In genomic region chr9:71667616-71668015, GRCm38 (mm10) we compare ENCODE assay signal across 9 mouse cellular contexts.
DNase-seq lines count a peak whose midpoint lies in the region; ATAC-seq and TF ChIP-seq lines count a peak whose summit lies in the region.
"Had no signal": no experiment of that assay in that cellular context is flagged by ENCODE, and none has a peak within 500 bp of the region (broad histone marks: within the 10 kb centered on the region; RNA-seq: fewer than 3 reads in every experiment).

No protein-coding gene starts in this region.

- peaks cover 19% of the 10 kb centered on the region for H3K4me1 ChIP-seq in heart, adult 2 months (ENCODE audit: control insufficient read depth, insufficient read depth, low read length)
- 0 out of 2 replicates have a peak, but pooled peaks cover 12% of the 10 kb centered on the region for H3K4me1 ChIP-seq in neural tube, embryonic 15.5 days

- H3K4me3 ChIP-seq in gastrocnemius, adult 2 months, result peak overlapping the region; percentile 41; the same call in 1 of the 2 replicates
- H3K4me3 ChIP-seq in heart, adult 2 months, result no peak overlapping the region
- no peak overlapping the region for H3K4me3 ChIP-seq in neural tube, embryonic 15.5 days (replicated peaks)

- H3K27ac ChIP-seq in gastrocnemius, adult 2 months, result peak overlapping the region; percentile 87
- peak overlapping the region; percentile 94 for H3K27ac ChIP-seq in heart, adult 2 months
- H3K27ac ChIP-seq in neural tube, embryonic 15.5 days (replicated peaks), result no peak overlapping the region

- H3K4me2 ChIP-seq in neural tube, embryonic 15.5 days, result no peak overlapping the region

- H3K36me3 ChIP-seq in heart, adult 2 months (ENCODE audit: control insufficient read depth, insufficient read depth, low read length), result peaks cover 8% of the 10 kb centered on the region
- no peaks in the 10 kb centered on the region for H3K36me3 ChIP-seq in neural tube, embryonic 15.5 days

- DNase-seq in gastrocnemius, adult 2 months, result peak; percentile 31
- DNase-seq in gastrocnemius, adult 18-20 months (ENCODE audit: low spot score), result no peak
- DNase-seq in heart, adult 2 months, result peak; percentile 54 to 73
- peak; percentile 59 to 72 for DNase-seq in kidney, adult 8-10 months
- DNase-seq in lung, postnatal 4 days, result peak; percentile 70 to 82
- no peak for DNase-seq in natural killer cell, adult 2 months (ENCODE audit: low spot score in 2 of 2)
- DNase-seq in gastrocnemius, postnatal 10 days, result no peak
- DNase-seq: forebrain, postnatal 0 days had no signal

- no peaks in the 10 kb centered on the region for H3K79me2 ChIP-seq in heart, adult 2 months (replicated peaks; ENCODE audit: control insufficient read depth, insufficient read depth, low read length)

- no peaks in the 10 kb centered on the region for H3K27me3 ChIP-seq in heart, adult 2 months (ENCODE audit: control insufficient read depth, insufficient read depth, low read length)
- no peaks in the 10 kb centered on the region for H3K27me3 ChIP-seq in neural tube, embryonic 15.5 days (replicated peaks)

- TF ChIP-seq EP300 in heart, adult 2 months (IDR thresholded peaks at IDR 0.05; ENCODE audit: insufficient read depth, low read depth, low read length), result peak; percentile 99

- H3K9ac ChIP-seq in heart, adult 2 months (ENCODE audit: low read depth, low read length), result peak overlapping the region; percentile 48; the same call in 1 of the 2 replicates
- no peak overlapping the region for H3K9ac ChIP-seq in neural tube, embryonic 15.5 days (replicated peaks)
- H3K9ac ChIP-seq: forebrain, postnatal 0 days had no signal

- 26% methylated on average over 5 of the region's 5 CpGs for WGBS in heart, adult 2 months
- WGBS in neural tube, embryonic 15.5 days, result 72% methylated on average over 5 of the region's 5 CpGs

- peak; percentile 46; the same call in 1 of the 2 replicates for TF ChIP-seq POLR2A in heart, adult 2 months (IDR thresholded peaks at IDR 0.05; ENCODE audit: insufficient read depth, low read depth, low read length)

- TF ChIP-seq CTCF in gastrocnemius, adult 2 months (IDR thresholded peaks at IDR 0.05), result no peak
- no peak for TF ChIP-seq CTCF in heart, adult 2 months (IDR thresholded peaks at IDR 0.05)

- no peak for ATAC-seq in neural tube, embryonic 15.5 days (ENCODE audit: low FRiP score)
- ATAC-seq: forebrain, postnatal 0 days had no signal

- H3K9me3 ChIP-seq in neural tube, embryonic 15.5 days (replicated peaks), result no peaks in the 10 kb centered on the region

- intact Hi-C loops in gastrocnemius, adult 2 months (cut with DNase I), result no loop called here
- intact Hi-C loops in heart, adult 2 months (cut with DNase I), result loop anchor here (2.0 to 5.0 kb wide), 2 partner anchors 27 to 105 kb away; partner anchors contain the start of gene Cgnl1

Comparison
In these comparisons a context has a peak if more than half of its experiments do, and no peak if none do; other contexts are left out.
1. DNase-seq: peak in gastrocnemius, adult 2 months (single experiment), heart, adult 2 months (2 of 2), kidney, adult 8-10 months (2 of 2) and lung, postnatal 4 days (2 of 2); none in gastrocnemius, adult 18-20 months (single experiment), natural killer cell, adult 2 months (0 of 2) and gastrocnemius, postnatal 10 days (single experiment).